Mouse (Mus musculus) common myeloid progenitor, adult 5-6 weeks (primary cell): ENCODE results near the gene Lif. TPM values are rescaled to one million over a fixed set of nuclear protein-coding genes. Genes with fewer than 3 reads are reported as not detected.
A peak's percentile ranks its signal among the peaks of the same experiment; 100 is the strongest.

Experiments used
- ATAC-seq: replicated peaks from 2 replicates; pipeline ENCODE4 v1.8.0; 2016; ENCODE audit warnings: low read depth, mild to moderate bottlenecking, moderate TSS enrichment, inconsistent platforms; ENCODE audit not compliant: poor library complexity, severe bottlenecking
- total RNA-seq: library from RNA; stranded (forward); fragments of 200-1000, 187-1606 nt; gene quantifications from 2 replicates; pipeline ENCODE4 v1.2.3, GENCODE M21; 2017

The Lif gene
- total RNA-seq, 1 experiment from 2014 or later = 1.1 TPM

- ATAC-seq = 0 out of 2 replicates have a peak, but pooled peaks have one; percentile 11
Observed at GRCm38 (mm10) chr11:4318011-4318410, 60.7 kb downstream of the Lif start.

GRCm38 (mm10) chr11:4319212-4319955 is 62.0 kb downstream of the Lif start:
- no peak for ATAC-seq

- no peak for ATAC-seq
Observed at GRCm38 (mm10) chr11:4320876-4321275, 63.5 kb downstream of the Lif start.

Other genes starting within 250 kb of the Lif start
- not detected in 2 replicates for gene Sec14l4, start 226.1 kb upstream of the Lif start, total RNA-seq
- not detected in 2 replicates for gene Sec14l3, start 192.7 kb upstream of the Lif start, total RNA-seq
- 10.7 and 16.0 TPM in 2 replicates for gene Mtfp1, start 162.1 kb upstream of the Lif start, total RNA-seq
- gene Sec14l2, start 134.1 kb upstream of the Lif start, total RNA-seq = 2.1 and 3.7 TPM in 2 replicates
- 8.7 and 11.5 TPM in 2 replicates for gene Rnf215, start 122.4 kb upstream of the Lif start, total RNA-seq
- gene Ccdc157, start 97.3 kb upstream of the Lif start, total RNA-seq = 2.1 TPM in 2 replicates
- gene Sf3a1, start 97.2 kb upstream of the Lif start, total RNA-seq = 47.1 and 54.6 TPM in 2 replicates
- gene Tbc1d10a, start 70.8 kb upstream of the Lif start, total RNA-seq = 4.7 and 6.3 TPM in 2 replicates
- 0.50 and 4.6 TPM in 2 replicates for gene Castor1, start 39.3 kb upstream of the Lif start, total RNA-seq
- 15.7 and 16.1 TPM in 2 replicates for gene Osm, start 21.1 kb upstream of the Lif start, total RNA-seq
- 1.5 TPM in 1 of 2 replicates, not detected in the other for gene Hormad2, start 183.5 kb downstream of the Lif start, total RNA-seq